Mouse (Mus musculus): ENCODE results near the gene Cass4. TPM values are rescaled to one million over a fixed set of nuclear protein-coding genes. Genes with fewer than 3 reads are reported as not detected.

Cass4 gene
- polyA plus RNA-seq, 1 experiment from 2014 or later = 0.26 TPM

GRCm38 (mm10) chr2:172392041-172392521 is 1.5 kb upstream of the Cass4 start:
- H3K4me2 ChIP-seq = no peak overlapping the region
- 47% methylated on average over 10 of the region's 10 CpGs for whole genome bisulfite sequencing

GRCm38 (mm10) chr2:172394052-172394392 is 428 bp downstream of the Cass4 start:
- Histone ChIP-seq H3K9me3 (replicated peaks) (no peaks in the 10 kb centered on the region), H3K27ac (no peak overlapping the region), H3K9ac (no peak overlapping the region), H3K4me3 (no peak overlapping the region; the same call in 1 of the 2 replicates), H3K36me3 (no peaks in the 10 kb centered on the region), H3K4me1 (replicated peaks) (peaks cover 7% of the 10 kb centered on the region), H3K27me3 (peaks cover 7% of the 10 kb centered on the region; the same call in 1 of the 2 replicates), H3K4me2 (peak overlapping the region; percentile 36; the same call in 1 of the 2 replicates)
- 65% methylated on average over 2 of the region's 2 CpGs for WGBS
- ATAC-seq (replicated peaks; ENCODE audit: insufficient number of reproducible peaks, insufficient read depth, low FRiP score, low read depth) = no peak

More at GRCm38 (mm10) chr2:172392041-172392521, 1.5 kb upstream of the Cass4 start:
- Histone ChIP-seq H3K27me3 (no peaks in the 10 kb centered on the region), H3K4me3 (no peak overlapping the region), H3K9me3 (replicated peaks) (no peaks in the 10 kb centered on the region), H3K27ac (no peak overlapping the region), H3K36me3 (no peaks in the 10 kb centered on the region), H3K9ac (no peak overlapping the region), H3K4me1 (replicated peaks) (peaks cover 7% of the 10 kb centered on the region)
- ATAC-seq (replicated peaks; ENCODE audit: insufficient number of reproducible peaks, insufficient read depth, low FRiP score, low read depth) = no peak

- Histone ChIP-seq H3K4me3 (no peak overlapping the region), H3K4me1 (replicated peaks) (peaks cover 8% of the 10 kb centered on the region), H3K4me2 (no peak overlapping the region), H3K9me3 (replicated peaks) (no peaks in the 10 kb centered on the region), H3K36me3 (no peaks in the 10 kb centered on the region), H3K27ac (no peak overlapping the region), H3K9ac (no peak overlapping the region), H3K27me3 (peaks cover 7% of the 10 kb centered on the region; the same call in 1 of the 2 replicates)
- WGBS = 75% methylated on average over 4 of the region's 4 CpGs
- no peak for ATAC-seq (replicated peaks; ENCODE audit: insufficient number of reproducible peaks, insufficient read depth, low FRiP score, low read depth)
Measured at GRCm38 (mm10) chr2:172394671-172395070, 1.1 kb downstream of the Cass4 start.

- Histone ChIP-seq H3K27me3 (peaks cover 7% of the 10 kb centered on the region; the same call in 1 of the 2 replicates), H3K27ac (no peak overlapping the region), H3K36me3 (no peaks in the 10 kb centered on the region), H3K9me3 (replicated peaks) (no peaks in the 10 kb centered on the region), H3K9ac (no peak overlapping the region), H3K4me2 (no peak overlapping the region), H3K4me3 (no peak overlapping the region), H3K4me1 (replicated peaks) (peaks cover 12% of the 10 kb centered on the region)
- ATAC-seq (replicated peaks; ENCODE audit: insufficient number of reproducible peaks, insufficient read depth, low FRiP score, low read depth) = no peak
- 49% methylated on average over 9 of the region's 9 CpGs for WGBS
Measured at GRCm38 (mm10) chr2:172395961-172396360, 2.4 kb downstream of the Cass4 start.

GRCm38 (mm10) chr2:172399901-172400300 is 6.3 kb downstream of the Cass4 start:
- ATAC-seq (replicated peaks; ENCODE audit: insufficient number of reproducible peaks, insufficient read depth, low FRiP score, low read depth) = no peak

GRCm38 (mm10) chr2:172401116-172401825 is 7.7 kb downstream of the Cass4 start:
- H3K4me2 ChIP-seq = no peak overlapping the region
- ATAC-seq (replicated peaks; ENCODE audit: insufficient number of reproducible peaks, insufficient read depth, low FRiP score, low read depth) = no peak
- no peak overlapping the region for H3K4me3 ChIP-seq
- no peak overlapping the region for H3K9ac ChIP-seq
- H3K27me3 ChIP-seq = peaks cover 15% of the 10 kb centered on the region; the same call in 1 of the 2 replicates
- H3K9me3 ChIP-seq (replicated peaks) = no peaks in the 10 kb centered on the region
- H3K27ac ChIP-seq = peak overlapping the region; percentile 45
- no peaks in the 10 kb centered on the region for H3K36me3 ChIP-seq
- 57% methylated on average over 13 of the region's 13 CpGs for WGBS
- H3K4me1 ChIP-seq (replicated peaks) = peaks cover 5% of the 10 kb centered on the region; the same call in 1 of the 2 replicates

More at GRCm38 (mm10) chr2:172399901-172400300, 6.3 kb downstream of the Cass4 start:
- Histone ChIP-seq H3K9me3 (replicated peaks) (no peaks in the 10 kb centered on the region), H3K36me3 (no peaks in the 10 kb centered on the region), H3K4me2 (no peak overlapping the region), H3K4me3 (no peak overlapping the region), H3K27ac (no peak overlapping the region), H3K9ac (no peak overlapping the region), H3K4me1 (replicated peaks) (peaks cover 5% of the 10 kb centered on the region; the same call in 1 of the 2 replicates), H3K27me3 (peaks cover 15% of the 10 kb centered on the region; the same call in 1 of the 2 replicates)
- WGBS = 30% methylated on average over 9 of the region's 9 CpGs

GRCm38 (mm10) chr2:172404239-172404638 is 10.6 kb downstream of the Cass4 start:
- WGBS = 54% methylated on average over 7 of the region's 7 CpGs
- ATAC-seq (replicated peaks; ENCODE audit: insufficient number of reproducible peaks, insufficient read depth, low FRiP score, low read depth) = no peak
- no peak overlapping the region for H3K9ac ChIP-seq
- no peak overlapping the region for H3K27ac ChIP-seq
- no peak overlapping the region for H3K4me2 ChIP-seq
- H3K36me3 ChIP-seq = no peaks in the 10 kb centered on the region
- H3K27me3 ChIP-seq = 0 out of 2 replicates have a peak, but pooled peaks cover 8% of the 10 kb centered on the region
- H3K4me3 ChIP-seq = no peak overlapping the region
- peaks cover 5% of the 10 kb centered on the region; the same call in 1 of the 2 replicates for H3K4me1 ChIP-seq (replicated peaks)
- no peaks in the 10 kb centered on the region for H3K9me3 ChIP-seq (replicated peaks)

- Histone ChIP-seq H3K4me2 (no peak overlapping the region), H3K4me3 (no peak overlapping the region), H3K9me3 (replicated peaks) (no peaks in the 10 kb centered on the region), H3K36me3 (no peaks in the 10 kb centered on the region), H3K9ac (no peak overlapping the region), H3K27me3 (0 out of 2 replicates have a peak, but pooled peaks cover 8% of the 10 kb centered on the region), H3K4me1 (replicated peaks) (peaks cover under 1% of the 10 kb centered on the region; the same call in 1 of the 2 replicates), H3K27ac (no peak overlapping the region)
- WGBS = 53% methylated on average over 3 of the region's 3 CpGs
- no peak for ATAC-seq (replicated peaks; ENCODE audit: insufficient number of reproducible peaks, insufficient read depth, low FRiP score, low read depth)
Measured at GRCm38 (mm10) chr2:172405011-172405410, 11.4 kb downstream of the Cass4 start.

GRCm38 (mm10) chr2:172406173-172406572 is 12.6 kb downstream of the Cass4 start:
- 54% methylated on average over 4 of the region's 4 CpGs for WGBS
- H3K4me3 ChIP-seq = no peak overlapping the region
- no peaks in the 10 kb centered on the region for H3K9me3 ChIP-seq (replicated peaks)
- no peak for ATAC-seq (replicated peaks; ENCODE audit: insufficient number of reproducible peaks, insufficient read depth, low FRiP score, low read depth)
- H3K27ac ChIP-seq = no peak overlapping the region
- 0 out of 2 replicates have a peak, but pooled peaks cover 8% of the 10 kb centered on the region for H3K27me3 ChIP-seq
- H3K4me2 ChIP-seq = no peak overlapping the region
- no peak overlapping the region for H3K9ac ChIP-seq
- H3K36me3 ChIP-seq = no peaks in the 10 kb centered on the region
- no peaks in the 10 kb centered on the region; the same call in 1 of the 2 replicates for H3K4me1 ChIP-seq (replicated peaks)

GRCm38 (mm10) chr2:172407499-172407898 is 13.9 kb downstream of the Cass4 start:
- no peak overlapping the region for H3K4me3 ChIP-seq
- no peaks in the 10 kb centered on the region for H3K9me3 ChIP-seq (replicated peaks)
- WGBS = 74% methylated on average over 2 of the region's 2 CpGs
- no peak overlapping the region for H3K27ac ChIP-seq
- H3K27me3 ChIP-seq = 0 out of 2 replicates have a peak, but pooled peaks cover 8% of the 10 kb centered on the region
- ATAC-seq (replicated peaks; ENCODE audit: insufficient number of reproducible peaks, insufficient read depth, low FRiP score, low read depth) = no peak
- H3K4me1 ChIP-seq (replicated peaks) = peaks cover 2% of the 10 kb centered on the region
- no peak overlapping the region for H3K9ac ChIP-seq
- H3K4me2 ChIP-seq = no peak overlapping the region
- H3K36me3 ChIP-seq = no peaks in the 10 kb centered on the region

GRCm38 (mm10) chr2:172410686-172411085 is 17.1 kb downstream of the Cass4 start:
- ATAC-seq (replicated peaks; ENCODE audit: insufficient number of reproducible peaks, insufficient read depth, low FRiP score, low read depth) = no peak
- Histone ChIP-seq H3K4me2 (no peak overlapping the region), H3K27ac (no peak overlapping the region), H3K36me3 (no peaks in the 10 kb centered on the region), H3K9ac (no peak overlapping the region), H3K27me3 (no peaks in the 10 kb centered on the region), H3K4me1 (replicated peaks) (peaks cover 15% of the 10 kb centered on the region), H3K4me3 (no peak overlapping the region), H3K9me3 (replicated peaks) (no peaks in the 10 kb centered on the region)
- WGBS = 75% methylated on average over 2 of the region's 2 CpGs

Measured in heart, embryonic 15.5 days (tissue).